Mouse (Mus musculus): ENCODE data around the gene St3gal5. TPM values are rescaled to one million over a fixed set of nuclear protein-coding genes. Genes with fewer than 3 reads are reported as not detected.

The St3gal5 gene
- polyA plus RNA-seq, 2 experiments = 121 to 123 TPM

DNA sequence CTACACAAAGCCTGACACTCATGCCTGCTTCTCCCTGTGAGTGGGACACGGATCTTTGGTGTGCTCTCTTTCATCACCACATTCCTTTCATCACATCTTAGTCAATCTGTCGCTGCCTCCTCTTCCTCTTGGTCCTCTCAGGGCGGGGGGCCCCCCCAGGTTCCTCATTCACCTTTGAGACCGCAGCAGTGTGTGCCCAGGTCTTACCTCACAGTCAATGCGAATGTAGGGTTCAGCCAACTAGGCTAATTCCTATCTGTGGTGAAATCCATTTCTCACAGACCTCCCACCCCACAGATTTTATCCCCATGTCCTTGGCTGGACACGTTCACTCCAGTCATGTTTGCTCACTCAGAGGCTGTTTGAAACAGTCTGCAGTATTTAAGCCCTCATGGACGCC lies 17.5 kb downstream of the St3gal5 start:
- no peak overlapping the region for H3K4me2 ChIP-seq (ENCODE audit: low read depth)
- DNase-seq (ENCODE audit: low read depth in 3 of 3, low spot score in 3 of 3) (no peak), ATAC-seq (ENCODE audit: insufficient read depth) (no peak)
- no peak overlapping the region for H3K27ac ChIP-seq
- no peak overlapping the region for H3K4me3 ChIP-seq (ENCODE audit: insufficient read depth in 1 of 2, low read depth in 2 of 2, low read length in 2 of 2)
- no peaks in the 10 kb centered on the region for H3K27me3 ChIP-seq (ENCODE audit: control insufficient read depth, insufficient read depth, low read length)
- no peak overlapping the region for H3K9ac ChIP-seq (replicated peaks)
- H3K36me3 ChIP-seq (replicated peaks; ENCODE audit: control insufficient read depth, insufficient read depth, low read depth) = peaks cover 28% of the 10 kb centered on the region
- H3K4me1 ChIP-seq (replicated peaks; ENCODE audit: control insufficient read depth in 2 of 2, insufficient read depth in 2 of 2, low read length in 1 of 2) = peaks cover 26 to 37% of the 10 kb centered on the region in 2 experiments
- TF ChIP-seq CTCF (IDR thresholded peaks at IDR 0.05; ENCODE audit: low read depth) (no peak), EP300 (IDR thresholded peaks at IDR 0.05; ENCODE audit: low read depth) (no peak)
- 80% methylated on average over 7 of the region's 7 CpGs for WGBS (ENCODE audit: insufficient replicate concordance)
- no peaks in the 10 kb centered on the region for H3K9me3 ChIP-seq (ENCODE audit: control insufficient read depth, low read length)

DNA sequence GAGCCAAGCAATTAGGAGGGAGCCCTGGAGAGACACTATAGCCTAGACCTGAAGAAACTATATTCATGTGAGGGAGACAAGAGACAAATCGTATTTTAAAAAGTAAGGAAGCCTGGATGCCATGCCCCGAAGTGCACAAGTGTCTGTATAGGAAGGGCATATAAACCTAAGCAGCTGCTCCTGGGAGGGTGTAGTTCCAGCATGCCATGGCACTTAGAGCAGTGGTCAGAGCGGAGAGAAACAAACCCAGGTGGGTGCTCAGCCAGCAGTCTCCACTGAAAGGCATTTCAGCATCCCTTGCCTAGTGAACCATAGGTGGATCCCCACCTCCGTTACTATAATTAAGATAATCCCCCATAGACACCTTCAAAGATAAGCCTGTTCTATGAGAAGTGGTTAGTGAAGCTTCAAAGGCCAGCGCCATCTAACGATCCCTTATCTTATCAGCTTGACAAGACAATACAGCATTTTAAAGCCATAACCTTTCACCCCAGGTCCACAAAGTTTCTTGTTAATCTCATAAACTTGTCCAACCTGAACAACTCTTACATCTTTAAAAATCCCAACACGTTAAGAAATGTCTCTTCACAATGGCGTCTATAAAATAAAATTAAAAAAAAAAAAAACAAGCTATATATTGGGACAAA lies 20.1 kb downstream of the St3gal5 start:
- H3K4me3 ChIP-seq (ENCODE audit: insufficient read depth in 1 of 2, low read depth in 2 of 2, low read length in 2 of 2) = no peak overlapping the region
- TF ChIP-seq CTCF (IDR thresholded peaks at IDR 0.05; ENCODE audit: low read depth) (no peak), EP300 (IDR thresholded peaks at IDR 0.05; ENCODE audit: low read depth) (no peak)
- no peak overlapping the region for H3K4me2 ChIP-seq (ENCODE audit: low read depth)
- no peaks in the 10 kb centered on the region for H3K9me3 ChIP-seq (ENCODE audit: control insufficient read depth, low read length)
- no peak overlapping the region for H3K9ac ChIP-seq (replicated peaks)
- ATAC-seq (ENCODE audit: insufficient read depth) = no peak
- H3K36me3 ChIP-seq (replicated peaks; ENCODE audit: control insufficient read depth, insufficient read depth, low read depth) = peaks cover 21% of the 10 kb centered on the region
- no peak for DNase-seq (ENCODE audit: low read depth in 3 of 3, low spot score in 3 of 3)
- H3K27ac ChIP-seq = no peak overlapping the region; the same call in 1 of the 2 replicates
- peaks cover 7 to 31% of the 10 kb centered on the region in 2 experiments for H3K4me1 ChIP-seq (replicated peaks; ENCODE audit: control insufficient read depth in 2 of 2, insufficient read depth in 2 of 2, low read length in 1 of 2)
- WGBS (ENCODE audit: insufficient replicate concordance) = 55% methylated on average over 8 of the region's 8 CpGs
- no peaks in the 10 kb centered on the region for H3K27me3 ChIP-seq (ENCODE audit: control insufficient read depth, insufficient read depth, low read length)

- Histone ChIP-seq H3K9me3 (ENCODE audit: control insufficient read depth, low read length) (no peaks in the 10 kb centered on the region), H3K27ac (no peak overlapping the region), H3K4me3 (ENCODE audit: insufficient read depth in 1 of 2, low read depth in 2 of 2, low read length in 2 of 2) (no peak overlapping the region), H3K9ac (replicated peaks) (no peak overlapping the region), H3K27me3 (ENCODE audit: control insufficient read depth, insufficient read depth, low read length) (no peaks in the 10 kb centered on the region), H3K4me2 (ENCODE audit: low read depth) (no peak overlapping the region), H3K4me1 (replicated peaks; ENCODE audit: control insufficient read depth in 2 of 2, insufficient read depth in 2 of 2, low read length in 1 of 2) (peaks cover 2 to 28% of the 10 kb centered on the region in 2 experiments), H3K36me3 (replicated peaks; ENCODE audit: control insufficient read depth, insufficient read depth, low read depth) (peaks cover 20% of the 10 kb centered on the region)
- DNase-seq (ENCODE audit: low read depth in 3 of 3, low spot score in 3 of 3) (no peak), ATAC-seq (ENCODE audit: insufficient read depth) (no peak)
- TF ChIP-seq CTCF (IDR thresholded peaks at IDR 0.05; ENCODE audit: low read depth) (no peak), EP300 (IDR thresholded peaks at IDR 0.05; ENCODE audit: low read depth) (no peak)
- WGBS (ENCODE audit: insufficient replicate concordance) = 71% methylated on average over 1 of the region's 1 CpGs
Observed at GRCm38 (mm10) chr6:72119870-72120269, 22.5 kb downstream of the St3gal5 start.

- Histone ChIP-seq H3K27ac (no peak overlapping the region), H3K36me3 (replicated peaks; ENCODE audit: control insufficient read depth, insufficient read depth, low read depth) (peaks cover 17% of the 10 kb centered on the region), H3K9me3 (ENCODE audit: control insufficient read depth, low read length) (no peaks in the 10 kb centered on the region), H3K9ac (replicated peaks) (no peak overlapping the region), H3K4me1 (replicated peaks; ENCODE audit: control insufficient read depth in 2 of 2, insufficient read depth in 2 of 2, low read length in 1 of 2) (peaks cover under 1 to 25% of the 10 kb centered on the region in 2 experiments), H3K4me3 (ENCODE audit: insufficient read depth in 1 of 2, low read depth in 2 of 2, low read length in 2 of 2) (no peak overlapping the region), H3K27me3 (ENCODE audit: control insufficient read depth, insufficient read depth, low read length) (no peaks in the 10 kb centered on the region), H3K4me2 (ENCODE audit: low read depth) (no peak overlapping the region)
- ATAC-seq (ENCODE audit: insufficient read depth) = no peak
- WGBS (ENCODE audit: insufficient replicate concordance) = 64% methylated on average over 3 of the region's 3 CpGs
- DNase-seq (ENCODE audit: low read depth in 3 of 3, low spot score in 3 of 3) = no peak
- TF ChIP-seq EP300 (IDR thresholded peaks at IDR 0.05; ENCODE audit: low read depth) (no peak), CTCF (IDR thresholded peaks at IDR 0.05; ENCODE audit: low read depth) (no peak)
Observed at GRCm38 (mm10) chr6:72121301-72121700, 23.9 kb downstream of the St3gal5 start.

GRCm38 (mm10) chr6:72122515-72122914 lies 25.1 kb downstream of the St3gal5 start:
- Histone ChIP-seq H3K27me3 (ENCODE audit: control insufficient read depth, insufficient read depth, low read length) (no peaks in the 10 kb centered on the region), H3K9ac (replicated peaks) (no peak overlapping the region), H3K4me1 (replicated peaks; ENCODE audit: control insufficient read depth in 2 of 2, insufficient read depth in 2 of 2, low read length in 1 of 2) (peaks cover 0 to 21% of the 10 kb centered on the region in 2 experiments; a peak in 3 of 4 replicates), H3K4me3 (ENCODE audit: insufficient read depth in 1 of 2, low read depth in 2 of 2, low read length in 2 of 2) (no peak overlapping the region), H3K36me3 (replicated peaks; ENCODE audit: control insufficient read depth, insufficient read depth, low read depth) (peaks cover 23% of the 10 kb centered on the region), H3K9me3 (ENCODE audit: control insufficient read depth, low read length) (no peaks in the 10 kb centered on the region), H3K27ac (no peak overlapping the region), H3K4me2 (ENCODE audit: low read depth) (no peak overlapping the region)
- ATAC-seq (ENCODE audit: insufficient read depth) (0 out of 2 replicates have a peak, but pooled peaks have one; percentile 22), DNase-seq (ENCODE audit: low read depth in 3 of 3, low spot score in 3 of 3) (no peak)
- WGBS (ENCODE audit: insufficient replicate concordance) = 55% methylated on average over 5 of the region's 5 CpGs
- TF ChIP-seq EP300 (IDR thresholded peaks at IDR 0.05; ENCODE audit: low read depth) = peak; percentile 78
- TF ChIP-seq CTCF (IDR thresholded peaks at IDR 0.05; ENCODE audit: low read depth) = no peak
